Mouse (Mus musculus): ENCODE results near the gene Heyl.

- TF ChIP-seq CTCF (IDR thresholded peaks at IDR 0.05; ENCODE audit: control insufficient read depth, insufficient read depth, insufficient read length) (no peak), MYOG (IDR thresholded peaks at IDR 0.05; ENCODE audit: control insufficient read depth, extremely low read depth, insufficient read length) (no peak), CEBPB (IDR thresholded peaks at IDR 0.05; ENCODE audit: low read depth) (no peak), MAX (IDR thresholded peaks at IDR 0.05) (no peak), USF1 (IDR thresholded peaks at IDR 0.05; ENCODE audit: low read depth) (no peak)
These were observed 64.0 kb downstream of the Heyl start for GRCm38 (mm10) chr4:123297195-123297960.
